Mouse (Mus musculus) B cell, adult (primary cell): ENCODE results near the gene Gm43191. TPM values are rescaled to one million over a fixed set of nuclear protein-coding genes. Genes with fewer than 3 reads are reported as not detected.

Experiments
- total RNA-seq: library from RNA; stranded (reverse); gene quantifications from 4 replicates; pipeline ENCODE4 v1.2.4, GENCODE M21; 2023; ENCODE audit not compliant: inconsistent age

Gm43191 gene
- not detected in 4 replicates for total RNA-seq

DNA sequence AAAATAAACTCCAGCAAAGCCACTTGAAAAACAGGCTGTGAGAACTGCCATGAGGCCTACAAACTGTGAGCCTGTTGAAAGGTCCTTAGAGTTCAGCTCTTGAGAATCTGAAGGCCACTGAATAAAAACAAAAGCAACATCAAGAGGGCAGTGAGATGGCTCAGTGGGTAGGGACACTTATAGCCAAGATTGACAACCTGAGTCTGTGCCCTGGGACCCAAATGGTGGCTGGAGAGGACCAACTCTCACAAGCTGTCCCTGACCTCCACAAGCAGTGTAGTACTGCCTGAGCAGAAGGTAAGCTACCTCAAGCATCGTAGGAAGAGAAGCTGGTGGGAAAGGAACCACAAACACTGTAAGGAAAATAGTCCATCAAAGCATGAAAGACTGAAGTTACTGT, at the start of gene Gm43191:
Gene Gm43191 (minus strand): TSS at position 101 of the 400 bp plus-strand sequence.

DNA sequence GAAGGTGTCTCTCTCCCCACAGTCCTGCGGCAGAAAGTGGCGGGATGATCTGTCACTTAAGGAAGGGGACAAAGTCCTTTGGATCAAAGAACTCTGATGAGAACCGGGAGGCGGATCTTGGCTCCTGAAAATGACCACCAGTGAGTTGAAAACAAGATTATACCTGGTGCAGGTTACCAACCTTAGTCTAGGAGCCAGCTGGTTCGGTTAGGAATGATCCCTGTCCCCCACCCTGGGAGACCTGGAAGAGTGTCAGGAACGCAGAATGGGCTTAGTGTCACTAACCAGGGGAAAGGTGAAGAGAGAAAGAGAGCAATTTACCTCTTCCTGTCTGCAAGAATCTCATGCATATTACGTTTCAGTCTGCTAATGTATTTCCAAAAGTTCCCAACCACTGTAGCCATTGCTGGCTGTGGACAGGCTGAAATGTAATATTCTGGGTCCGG, 31.4 kb upstream of the Gm43191 start, which contains the start of gene Slc35a3:
Gene Slc35a3 (minus strand): TSS at position 396 of the 446 bp plus-strand sequence.

DNA sequence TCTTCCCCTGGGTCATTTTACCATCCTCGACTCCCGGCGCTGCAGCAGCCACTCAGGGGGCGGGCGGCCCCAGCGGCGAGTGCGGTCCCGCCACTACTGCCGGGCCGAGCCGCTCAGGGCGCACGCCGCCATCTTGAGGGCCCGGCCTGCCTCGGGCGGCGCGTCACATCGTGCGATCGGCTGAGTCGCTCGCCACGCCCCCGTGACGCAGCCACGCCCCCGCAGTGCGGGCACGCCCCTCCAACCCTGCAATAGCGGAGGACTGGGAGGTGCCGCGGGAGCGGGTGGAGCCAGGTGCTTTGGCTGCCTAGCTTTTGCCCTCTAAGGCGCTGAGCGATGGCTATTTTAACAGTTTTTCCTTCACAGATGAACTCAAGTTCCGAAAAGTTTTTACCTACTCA, 18.6 kb downstream of the Gm43191 start, which contains the start of gene Mfsd14a:
Gene Mfsd14a (minus strand): TSS at position 215 of the 401 bp plus-strand sequence.

GRCm38 (mm10) chr3:116614295-116614892, 66.7 kb downstream of the Gm43191 start, which contains the start of gene Trmt13:
Trmt13 (minus strand) TSS chr3:116614587.

DNA sequence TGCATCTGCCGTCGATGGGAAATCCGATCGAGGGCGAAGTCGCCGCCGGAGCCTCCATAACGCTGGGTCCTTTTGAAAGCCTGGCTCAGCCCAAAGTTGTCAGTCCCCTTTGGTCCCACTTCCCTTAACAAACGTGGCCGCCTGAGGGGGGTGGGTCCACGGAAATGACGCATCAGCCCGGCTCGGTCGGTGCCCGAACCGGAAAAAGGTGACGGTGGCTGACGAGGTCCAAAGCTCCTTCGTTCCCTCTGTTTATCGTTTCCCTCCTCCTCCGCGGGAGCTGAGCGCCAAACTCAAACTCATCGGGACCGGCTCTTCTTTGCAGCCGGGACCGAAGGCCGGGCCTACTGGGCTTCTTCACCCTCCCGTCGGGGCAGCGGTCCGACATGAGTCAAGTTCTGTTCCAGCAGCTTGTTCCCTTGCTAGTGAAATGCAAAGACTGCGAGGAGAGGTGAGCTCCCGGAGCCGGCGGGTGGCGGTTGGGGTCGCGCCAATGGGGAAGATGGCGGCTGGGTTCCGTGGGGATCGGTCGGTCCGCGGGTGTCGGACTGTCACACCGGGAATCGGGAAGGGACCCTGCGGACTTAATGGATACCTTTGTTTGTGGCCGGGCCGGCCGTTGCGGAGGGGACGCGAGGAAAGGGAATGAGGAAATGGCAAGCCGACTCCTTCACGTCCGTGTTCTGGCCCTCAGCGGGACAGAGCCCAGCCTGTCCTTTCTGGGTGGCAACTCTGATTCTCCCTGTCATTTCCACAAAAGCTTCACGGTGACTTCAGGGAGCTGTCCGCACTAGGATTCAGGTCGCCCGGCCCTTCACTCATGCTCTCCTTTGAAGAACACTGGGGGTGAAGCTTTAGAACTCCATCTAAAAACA, 86.1 kb downstream of the Gm43191 start, which contains the start of gene Sass6:
Gene Sass6 (plus strand): TSS at position 255 of the 875 bp plus-strand sequence.

Other genes starting within 250 kb of the Gm43191 start
- gene Rtca, start 173.1 kb downstream of the Gm43191 start, total RNA-seq = 28.7 to 31.7 TPM (median 30.7 TPM) in 4 replicates
- 11.4 to 18.3 TPM (median 12.9 TPM) in 4 replicates for gene Dbt, start 168.2 kb downstream of the Gm43191 start, total RNA-seq
- gene Lrrc39, start 118.3 kb downstream of the Gm43191 start, total RNA-seq = not detected in 4 replicates
- 10.6 to 12.6 TPM (median 10.9 TPM) in 4 replicates for gene Sass6, start 86.3 kb downstream of the Gm43191 start, total RNA-seq
- 34.9 to 40.1 TPM (median 36.7 TPM) in 4 replicates for gene Trmt13, start 66.7 kb downstream of the Gm43191 start, total RNA-seq
- 66.9 to 85.1 TPM (median 74.6 TPM) in 4 replicates for gene Mfsd14a, start 18.6 kb downstream of the Gm43191 start, total RNA-seq
- gene Slc35a3, start 31.6 kb upstream of the Gm43191 start, total RNA-seq = 19.8 to 27.2 TPM (median 25.8 TPM) in 4 replicates
- 10.4 to 15.4 TPM (median 13.2 TPM) in 4 replicates for gene Agl, start 126.9 kb upstream of the Gm43191 start, total RNA-seq
- 2.1 to 7.4 TPM (median 3.8 TPM) in 4 replicates for gene Frrs1, start 178.2 kb upstream of the Gm43191 start, total RNA-seq